Mouse (Mus musculus): ENCODE results near the gene Phactr1.

DNA sequence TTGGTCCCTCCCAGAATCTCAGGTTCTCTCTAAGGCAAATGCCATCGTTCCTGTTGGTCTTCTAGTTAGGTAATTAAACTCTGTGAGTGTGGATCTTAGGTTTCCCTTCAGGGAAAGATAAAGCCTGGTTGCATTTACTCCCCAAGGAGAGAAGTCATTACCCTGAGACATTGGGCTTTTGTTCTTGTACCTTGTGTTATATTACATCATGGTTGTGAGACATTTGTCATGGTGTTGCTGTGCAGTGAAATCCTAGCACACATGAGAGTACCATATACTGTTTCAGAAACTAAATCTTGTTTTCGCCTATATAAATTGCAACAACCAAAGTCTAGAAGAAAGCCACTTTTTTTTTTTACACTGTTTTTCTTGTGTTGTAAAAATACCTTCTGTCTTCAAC is 93.6 kb downstream of the Phactr1 start:
- no peak for TF ChIP-seq TAL1 (IDR thresholded peaks at IDR 0.05; ENCODE audit: low read length)
- TF ChIP-seq GATA1 (IDR thresholded peaks at IDR 0.05; ENCODE audit: low read length) = no peak

All from erythroblast, embryonic 14.5 days (primary cell).